Mouse (Mus musculus): Measurements from ENCODE around the gene Ireb2.
"Not testable (repeated sequence)": the region's sequence is repeated elsewhere in the genome, so short reads cannot be mapped to it uniquely, and the experiment has no call there.

Ireb2 gene

GRCm38 (mm10) chr9:54863363-54864281, at the start of gene Ireb2:
TSS of gene Ireb2 (plus strand) at chr9:54863789.
- peak; percentile 98 for DNase-seq (ENCODE audit: low read depth, low spot score)

GRCm38 (mm10) chr9:54816508-54817201, 46.9 kb upstream of the Ireb2 start:
- DNase-seq (ENCODE audit: low read depth, low spot score) = no peak

- peak; percentile 76 for DNase-seq (ENCODE audit: low read depth, low spot score)
Measured at GRCm38 (mm10) chr9:54821442-54822100, 42.0 kb upstream of the Ireb2 start.

DNA sequence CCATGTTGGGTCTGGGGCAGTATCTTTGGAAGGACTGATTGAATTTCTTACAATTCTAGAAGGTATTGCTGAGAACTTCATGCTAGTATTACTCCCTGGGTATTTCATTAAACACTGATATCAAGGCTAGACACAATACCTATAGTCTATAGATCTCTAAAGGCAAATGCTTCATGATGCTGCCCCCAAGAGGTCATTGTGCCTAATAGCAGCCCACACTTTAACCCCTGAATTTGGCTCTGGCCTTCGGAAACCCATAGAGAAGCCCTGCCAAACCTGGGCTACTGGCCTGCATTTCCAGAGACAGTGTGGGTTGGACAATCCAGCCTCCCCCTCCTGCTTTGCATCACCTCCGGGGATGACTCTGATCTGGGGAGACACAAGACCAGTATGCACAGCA, 33.8 kb upstream of the Ireb2 start:
- DNase-seq (ENCODE audit: low read depth, low spot score) = peak; percentile 3

- DNase-seq (ENCODE audit: low read depth, low spot score) = peak; percentile 62
Measured at GRCm38 (mm10) chr9:54830624-54831023, 33.0 kb upstream of the Ireb2 start.

- no peak for DNase-seq (ENCODE audit: low read depth, low spot score)
Measured at GRCm38 (mm10) chr9:54833831-54834230, 29.8 kb upstream of the Ireb2 start.

DNA sequence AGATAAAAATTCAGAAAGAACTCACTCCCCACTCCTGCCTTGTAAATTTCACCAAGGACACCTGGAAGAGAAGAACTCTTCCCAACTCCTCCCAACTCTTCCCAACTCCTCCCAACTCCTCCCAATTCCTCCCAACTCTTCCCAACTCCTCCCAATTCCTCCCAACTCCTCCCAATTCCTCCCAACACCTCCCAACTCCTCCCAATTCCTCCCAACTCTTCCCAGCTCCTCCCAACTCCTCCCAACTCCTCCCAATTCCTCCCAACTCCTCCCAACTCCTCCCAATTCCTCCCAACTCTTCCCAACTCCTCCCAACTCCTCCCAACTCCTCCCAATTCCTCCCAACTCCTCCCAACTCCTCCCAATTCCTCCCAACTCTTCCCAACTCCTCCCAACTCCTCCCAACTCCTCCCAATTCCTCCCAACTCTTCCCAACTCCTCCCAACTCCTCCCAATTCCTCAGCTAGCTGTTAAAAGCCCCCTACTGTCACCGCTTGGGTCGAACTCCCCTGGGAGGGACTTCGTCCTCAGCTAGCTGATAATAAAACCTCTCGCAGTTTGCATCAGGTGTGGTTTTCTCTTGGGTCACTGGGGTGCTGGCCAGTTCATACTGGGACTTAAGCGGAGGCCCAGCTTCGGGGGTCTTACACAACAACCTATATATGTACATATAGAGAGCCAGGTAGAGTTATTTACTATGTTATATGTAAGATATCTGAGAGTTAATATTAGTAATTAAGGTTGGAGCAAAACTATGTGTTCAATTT, 27.5 kb upstream of the Ireb2 start:
- not testable (repeated sequence) for DNase-seq (ENCODE audit: low read depth, low spot score)

DNA sequence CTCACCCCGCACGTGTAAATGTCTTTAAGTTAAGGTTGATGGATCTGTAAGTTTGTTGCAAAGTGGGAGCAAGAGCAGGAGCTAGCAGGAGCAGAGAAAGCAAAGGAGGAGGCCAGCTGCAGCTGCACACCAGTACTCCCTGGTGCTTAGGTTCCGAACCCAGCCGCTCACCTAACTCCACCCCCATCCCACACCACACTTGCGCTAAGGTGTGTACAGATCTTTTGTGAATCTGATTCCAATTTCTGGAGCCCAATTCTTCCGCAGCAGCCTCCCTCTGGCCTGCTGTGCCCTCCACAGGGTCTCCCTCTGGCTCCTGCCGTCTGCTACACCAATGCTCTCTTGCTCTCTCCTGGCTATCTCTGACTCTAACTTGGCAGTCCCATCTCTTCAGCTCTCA, 25.8 kb upstream of the Ireb2 start:
- DNase-seq (ENCODE audit: low read depth, low spot score) = no peak

DNA sequence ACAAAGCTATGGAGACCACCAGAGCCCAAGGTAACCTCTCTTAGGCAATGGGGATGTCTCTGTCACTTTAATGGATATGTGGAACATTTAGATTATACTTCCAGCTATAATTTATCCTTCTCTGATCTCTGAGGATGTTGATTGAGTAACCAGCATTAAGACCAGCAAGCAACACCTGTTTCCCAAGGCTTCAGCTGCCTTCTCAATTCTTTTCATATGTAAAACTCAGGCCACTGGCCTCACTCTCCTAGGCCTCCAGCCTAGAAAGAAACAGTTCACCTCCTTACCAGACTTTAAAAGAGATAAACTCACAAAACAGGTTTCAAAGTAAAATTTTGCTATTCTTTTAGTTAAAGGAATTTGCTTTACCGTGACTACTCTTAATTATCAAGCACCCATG, 23.4 kb upstream of the Ireb2 start:
- DNase-seq (ENCODE audit: low read depth, low spot score) = no peak

- no peak for DNase-seq (ENCODE audit: low read depth, low spot score)
Measured at GRCm38 (mm10) chr9:54842311-54842710, 21.3 kb upstream of the Ireb2 start.

- no peak for DNase-seq (ENCODE audit: low read depth, low spot score)
Measured at GRCm38 (mm10) chr9:54843887-54844286, 19.7 kb upstream of the Ireb2 start.

- no peak for DNase-seq (ENCODE audit: low read depth, low spot score)
Measured at GRCm38 (mm10) chr9:54844556-54845176, 18.9 kb upstream of the Ireb2 start.

- no peak for DNase-seq (ENCODE audit: low read depth, low spot score)
Measured at GRCm38 (mm10) chr9:54848203-54848602, 15.4 kb upstream of the Ireb2 start.

DNA sequence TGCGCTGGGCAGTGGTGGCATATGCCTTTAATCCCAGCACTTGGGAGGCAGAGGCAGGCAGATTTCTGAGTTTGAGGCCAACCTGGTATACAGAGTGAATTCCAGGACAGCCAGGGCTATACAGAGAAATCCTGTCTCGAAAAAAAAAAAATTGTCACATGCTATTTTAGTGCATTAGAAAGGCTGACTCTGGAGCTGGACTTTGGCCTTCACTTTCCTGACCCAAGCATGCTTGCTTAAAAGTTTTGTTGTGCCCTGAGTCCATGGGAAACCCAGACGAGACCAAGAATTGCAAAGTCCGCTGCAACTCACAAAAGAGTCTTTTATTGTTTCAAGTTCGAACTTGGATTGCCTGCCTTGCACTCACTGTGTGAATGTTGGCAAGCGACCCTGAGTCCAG, 10.6 kb upstream of the Ireb2 start:
- not testable (repeated sequence) for DNase-seq (ENCODE audit: low read depth, low spot score)

DNA sequence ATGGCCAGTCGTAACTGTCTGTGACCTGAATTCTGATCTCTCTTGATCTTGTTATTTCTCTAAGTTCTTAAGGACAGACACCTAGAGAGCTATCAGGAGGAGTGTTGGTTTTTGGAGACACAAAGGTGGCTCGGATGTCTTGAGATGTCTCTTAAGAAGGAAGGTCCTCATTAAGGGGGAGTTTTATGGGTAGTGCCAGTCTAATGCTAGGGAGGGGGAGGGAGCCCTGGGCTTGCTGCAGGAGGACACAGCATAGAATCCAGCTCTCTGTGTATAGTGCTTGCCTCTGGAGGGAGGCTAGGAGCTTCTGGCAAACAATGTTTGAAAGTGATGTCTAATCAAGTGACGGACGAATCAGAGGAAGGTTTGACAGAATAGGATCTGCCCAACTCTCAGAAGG, 10.0 kb upstream of the Ireb2 start:
- DNase-seq (ENCODE audit: low read depth, low spot score) = no peak

- no peak for DNase-seq (ENCODE audit: low read depth, low spot score)
Measured at GRCm38 (mm10) chr9:54855638-54856037, 8.0 kb upstream of the Ireb2 start.

DNA sequence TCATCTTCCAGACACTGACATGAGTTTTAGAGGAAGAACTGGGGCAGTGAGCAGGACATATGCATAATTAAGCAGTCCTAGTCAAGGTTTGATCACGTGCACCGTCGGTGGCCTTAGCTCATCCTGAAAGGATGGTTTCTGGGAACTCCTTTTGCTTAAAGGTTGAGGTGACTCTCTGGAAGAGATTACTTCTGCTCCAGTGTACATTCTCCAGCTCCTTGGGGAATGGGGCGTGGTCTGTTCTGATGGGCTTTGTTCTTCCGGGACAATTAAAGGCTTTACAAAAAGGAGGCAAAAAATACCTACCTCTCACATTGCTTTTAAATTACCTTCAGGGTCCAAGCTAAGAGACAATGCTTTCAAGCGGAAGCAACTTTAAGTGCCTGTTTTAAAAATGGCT, 7.5 kb upstream of the Ireb2 start:
- no peak for DNase-seq (ENCODE audit: low read depth, low spot score)

GRCm38 (mm10) chr9:54857474-54857873, 6.1 kb upstream of the Ireb2 start:
- no peak for DNase-seq (ENCODE audit: low read depth, low spot score)

DNA sequence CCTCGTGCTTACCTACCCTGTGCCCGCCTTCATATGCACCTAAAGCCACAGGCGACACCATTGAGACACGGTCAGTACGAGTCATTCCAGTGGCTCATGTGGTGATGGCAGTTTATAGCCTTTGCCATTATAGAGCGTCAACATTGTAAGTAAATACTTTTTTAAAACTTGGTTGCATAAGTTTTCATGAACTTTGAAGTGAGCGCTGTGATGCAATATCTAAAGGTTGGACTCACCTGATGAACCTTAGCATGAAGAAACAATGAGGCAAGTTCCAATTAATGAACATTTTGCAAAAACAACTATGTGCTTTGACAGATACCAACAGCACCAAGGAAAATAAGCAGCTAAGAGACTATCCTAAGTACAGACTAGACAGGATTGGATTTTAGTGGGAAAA, 3.1 kb upstream of the Ireb2 start:
- no peak for DNase-seq (ENCODE audit: low read depth, low spot score)

GRCm38 (mm10) chr9:54878759-54879158, 15.2 kb downstream of the Ireb2 start:
- peak; percentile 65 for DNase-seq (ENCODE audit: low read depth, low spot score)

DNA sequence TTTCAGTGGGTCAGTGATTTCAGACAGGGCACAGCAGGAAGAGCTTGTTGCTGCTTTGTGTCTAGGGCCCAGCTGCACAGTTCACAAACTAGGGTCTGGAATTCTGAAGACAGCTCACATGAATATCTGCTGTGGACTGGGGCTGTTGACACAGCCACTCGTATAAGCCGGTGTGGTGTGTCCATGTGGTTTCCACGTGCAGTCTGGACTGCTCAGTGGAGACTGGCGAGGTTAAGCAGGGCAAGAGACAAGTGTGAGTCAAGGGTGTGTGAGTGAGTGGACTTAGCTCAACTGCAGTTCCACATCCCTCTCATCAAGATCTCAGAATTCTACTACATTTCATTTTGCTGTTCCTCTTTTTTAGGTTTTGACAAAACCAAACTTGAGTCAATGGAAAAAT, 28.5 kb downstream of the Ireb2 start:
- no peak for DNase-seq (ENCODE audit: low read depth, low spot score)
